Mouse (Mus musculus) E14TG2a.4 (cell line): Measurements from ENCODE around the gene Pnkp.

Source experiments
- CTCF ChIP-seq: conservative IDR thresholded peaks from 2 replicates; pipeline ENCODE4 v1.5.1; 2014; ENCODE audit warnings: low read length
- NANOG ChIP-seq: IDR thresholded peaks from 2 replicates; pipeline ENCODE4 v1.6.1; 2014; ENCODE audit warnings: borderline replicate concordance, low read length, mixed read lengths

GRCm38 (mm10) chr7:44814423-44814822 is 42.5 kb upstream of the Pnkp start:
- TF ChIP-seq CTCF: no peak
- TF ChIP-seq NANOG: no peak
